Mouse (Mus musculus) left cerebral cortex, adult 2 months (tissue): ENCODE data around the gene Atp6v1c2. TPM values are rescaled to one million over a fixed set of nuclear protein-coding genes. Genes with fewer than 3 reads are reported as not detected.
A peak's percentile ranks its signal among the peaks of the same experiment; 100 is the strongest.

Source experiments
- DNase-seq, 2 experiments: peaks; one replicate each; pipeline ENCODE4 v3.0.0; 2021 to 2022; ENCODE audit warnings: low spot score in 2 of 2, mixed read lengths in 1 of 2; ENCODE audit errors: extremely low spot score in 1 of 2
- H3K27ac ChIP-seq: fragments of 200-600 bp; 2 replicates; pipeline ENCODE4 v1.8.1; 2022
- H3K4me3 ChIP-seq: fragments of 200-600 bp; 2 replicates; pipeline ENCODE4 v1.8.1; 2022
- CTCF ChIP-seq: fragments of 200-600 bp; IDR thresholded peaks from 2 replicates; pipeline ENCODE4 v1.8.1; 2022; ENCODE audit warnings: antibody characterized with exemption, mild to moderate bottlenecking, moderate library complexity
- intact Hi-C: fragments of 180-260 bp; cut with DNase I; formaldehyde crosslinking; loops from one replicate; pipeline ENCODE4 v1.15.1; 2025
- microRNA-seq, 2 experiments: library from miRNA; unstranded; fragments of <30 nt; microRNA quantifications; one replicate each; pipeline ENCODE4 v1.2.0; 2021
- total RNA-seq, 2 experiments: library from RNA; stranded (reverse); gene quantifications; 2 replicates each; pipeline ENCODE4 v1.2.3; 2021

The Atp6v1c2 gene
- total RNA-seq, 2 experiments from 2014 or later = 3.2 to 5.8 TPM

- TF ChIP-seq CTCF = peak; percentile 50
- Histone ChIP-seq H3K4me3 (no peak overlapping the region), H3K27ac (peak overlapping the region; percentile 56)
- DNase-seq = no peak
- intact Hi-C loops = no loop called here
Measured at GRCm38 (mm10) chr12:17242041-17242440, 87.1 kb downstream of the Atp6v1c2 start.

DNA sequence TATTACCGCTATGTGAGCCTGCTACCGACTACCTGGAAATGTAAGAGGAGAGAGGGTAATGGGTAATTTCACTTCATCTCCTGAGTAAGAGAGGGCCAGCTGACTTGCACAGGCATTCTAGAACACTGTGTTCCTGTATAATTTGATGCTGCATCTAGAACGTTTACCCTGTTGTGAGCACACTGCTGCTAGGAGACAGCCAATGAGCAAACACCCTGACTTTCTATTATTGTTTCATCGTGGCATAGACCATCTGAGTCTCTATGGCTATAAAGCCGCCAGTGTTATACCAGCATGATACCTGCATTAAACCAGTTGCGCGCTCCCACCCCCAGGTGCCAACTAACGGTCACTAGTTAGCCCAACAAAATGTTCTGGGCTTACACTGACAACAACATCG lies 87.5 kb downstream of the Atp6v1c2 start:
- intact Hi-C loops = no loop called here
- DNase-seq = no peak
- no peak for TF ChIP-seq CTCF
- Histone ChIP-seq H3K4me3 (no peak overlapping the region), H3K27ac (peak overlapping the region; percentile 62)

DNA sequence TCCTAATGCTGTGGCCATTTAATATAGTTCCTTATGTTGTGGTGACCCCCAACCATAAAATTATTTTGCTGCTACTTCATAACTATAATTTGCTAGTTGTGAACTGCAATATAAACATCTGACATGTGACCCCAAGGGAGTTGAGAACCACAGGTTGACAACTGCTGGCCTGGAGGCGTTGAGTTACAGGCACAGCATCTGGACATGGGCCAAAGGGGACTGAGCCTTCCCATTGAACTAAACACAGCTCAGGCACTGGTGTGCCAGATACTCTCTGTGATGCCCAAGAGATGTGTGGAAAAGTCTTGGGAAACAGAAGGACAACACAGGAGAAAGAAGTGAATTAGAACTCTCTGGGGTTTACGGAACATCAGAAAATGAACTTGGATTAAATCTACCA lies 88.1 kb downstream of the Atp6v1c2 start:
- intact Hi-C loops = no loop called here
- DNase-seq = no peak
- Histone ChIP-seq H3K27ac (peak overlapping the region; percentile 62; the same call in 1 of the 2 replicates), H3K4me3 (no peak overlapping the region)
- TF ChIP-seq CTCF = no peak

DNA sequence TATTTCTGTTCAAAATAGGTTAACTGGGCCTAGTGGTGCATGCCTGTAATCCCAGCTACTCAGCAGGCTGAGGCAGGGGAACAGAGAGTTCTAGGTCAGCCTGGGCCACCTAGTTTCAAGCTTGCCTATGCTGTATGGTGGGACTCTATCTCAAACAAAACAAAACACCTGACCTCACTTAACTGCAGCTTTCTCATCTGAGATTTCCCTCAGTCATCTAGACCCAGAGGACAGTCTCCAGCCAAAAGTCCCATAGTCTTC lies 89.8 kb downstream of the Atp6v1c2 start:
- DNase-seq = no peak
- TF ChIP-seq CTCF = no peak
- intact Hi-C loops = no loop called here
- no peak overlapping the region for H3K4me3 ChIP-seq
- peak overlapping the region; percentile 28; the same call in 1 of the 2 replicates for H3K27ac ChIP-seq

GRCm38 (mm10) chr12:17238588-17239427 lies 90.4 kb downstream of the Atp6v1c2 start:
- no peak; the same call in 1 of the 2 replicates for TF ChIP-seq CTCF
- Histone ChIP-seq H3K27ac (peak overlapping the region; percentile 28; the same call in 1 of the 2 replicates), H3K4me3 (no peak overlapping the region)
- DNase-seq = no peak
- intact Hi-C loops = no loop called here

GRCm38 (mm10) chr12:17235535-17236313 lies 93.4 kb downstream of the Atp6v1c2 start:
- no peak for TF ChIP-seq CTCF
- no peak overlapping the region for H3K27ac ChIP-seq
- no peak for DNase-seq
- intact Hi-C loops = no loop called here
- no peak overlapping the region for H3K4me3 ChIP-seq

Small RNA genes lying within 50 kb of the gene (microRNA-seq; reads per million reads assigned to microRNA genes)
- gene Mir3066 = 0.73 to 3.3 reads per million in 2 experiments

Other genes with a start within 250 kb of the Atp6v1c2 start
- gene Kcnf1, start 152.5 kb downstream of the Atp6v1c2 start, total RNA-seq = 100 to 1,000 TPM; 115 to 117 TPM
- 100 to 1,000 TPM; 137 to 144 TPM for gene Pdia6, start 62.8 kb downstream of the Atp6v1c2 start, total RNA-seq
- gene Nol10, start 19.1 kb upstream of the Atp6v1c2 start, total RNA-seq = 10 to 100 TPM; 20.5 to 21.4 TPM
- 10 to 100 TPM; 67.2 to 68.6 TPM for gene Odc1, start 215.4 kb upstream of the Atp6v1c2 start, total RNA-seq